Mouse (Mus musculus): ENCODE measurements around the gene Slc30a5. TPM values are rescaled to one million over a fixed set of nuclear protein-coding genes. Genes with fewer than 3 reads are reported as not detected.

Slc30a5 gene
- polyA plus RNA-seq, 1 experiment from 2014 or later: 55.7 TPM

GRCm38 (mm10) chr13:100787316-100788010 is 45.8 kb downstream of the Slc30a5 start:
- 75% methylated on average over 6 of the region's 6 CpGs for WGBS
- H3K36me3 ChIP-seq: peaks cover 24% of the 10 kb centered on the region
- ATAC-seq (replicated peaks; ENCODE audit: low FRiP score): no peak
- H3K9ac ChIP-seq: no peak overlapping the region
- H3K9me3 ChIP-seq (replicated peaks): no peaks in the 10 kb centered on the region
- H3K4me2 ChIP-seq: no peak overlapping the region
- no peaks in the 10 kb centered on the region for H3K27me3 ChIP-seq
- no peak overlapping the region for H3K4me3 ChIP-seq (replicated peaks)
- H3K27ac ChIP-seq: no peak overlapping the region
- peaks cover 24% of the 10 kb centered on the region for H3K4me1 ChIP-seq

- Histone ChIP-seq H3K27me3 (no peaks in the 10 kb centered on the region), H3K4me2 (peak within 1 kb of the TSS; percentile 68), H3K9ac (peak within 1 kb of the TSS; percentile 63), H3K36me3 (peaks cover 35% of the 10 kb centered on the region), H3K4me3 (replicated peaks) (peak within 1 kb of the TSS; percentile 62), H3K9me3 (replicated peaks) (no peaks in the 10 kb centered on the region), H3K4me1 (peaks cover 24% of the 10 kb centered on the region), H3K27ac (peak within 1 kb of the TSS; percentile 66)
- under 1% methylated on average over 35 of the region's 35 CpGs for WGBS
- ATAC-seq (replicated peaks; ENCODE audit: low FRiP score): peak; percentile 99
Measured at GRCm38 (mm10) chr13:100786414-100786867, 46.8 kb downstream of the Slc30a5 start, which contains the start of gene Ccnb1. Gene Ccnb1 (minus strand): TSS chr13:100786570.

- under 1% methylated on average over 30 of the region's 30 CpGs for WGBS
- Histone ChIP-seq H3K36me3 (peaks cover 40% of the 10 kb centered on the region), H3K27me3 (no peaks in the 10 kb centered on the region), H3K4me3 (replicated peaks) (peak overlapping the region; percentile 62), H3K9me3 (replicated peaks) (no peaks in the 10 kb centered on the region), H3K9ac (peak overlapping the region; percentile 63), H3K4me1 (peaks cover 24% of the 10 kb centered on the region), H3K27ac (peak overlapping the region; percentile 65), H3K4me2 (peak overlapping the region; percentile 68)
- ATAC-seq (replicated peaks; ENCODE audit: low FRiP score): peak; percentile 49
Measured at GRCm38 (mm10) chr13:100785806-100786413, 47.3 kb downstream of the Slc30a5 start.

GRCm38 (mm10) chr13:100777491-100777890 is 55.7 kb downstream of the Slc30a5 start:
- Histone ChIP-seq H3K9ac (no peak overlapping the region), H3K4me1 (peaks cover 17% of the 10 kb centered on the region), H3K27ac (no peak overlapping the region), H3K4me3 (replicated peaks) (no peak overlapping the region), H3K27me3 (no peaks in the 10 kb centered on the region), H3K4me2 (no peak overlapping the region), H3K36me3 (peaks cover 50% of the 10 kb centered on the region), H3K9me3 (replicated peaks) (no peaks in the 10 kb centered on the region)
- WGBS: 79% methylated on average over 3 of the region's 3 CpGs
- no peak for ATAC-seq (replicated peaks; ENCODE audit: low FRiP score)

GRCm38 (mm10) chr13:100776710-100777109 is 56.5 kb downstream of the Slc30a5 start:
- no peak; the same call in 1 of the 2 replicates for ATAC-seq (replicated peaks; ENCODE audit: low FRiP score)
- Histone ChIP-seq H3K27me3 (no peaks in the 10 kb centered on the region), H3K9me3 (replicated peaks) (no peaks in the 10 kb centered on the region), H3K4me1 (peaks cover 17% of the 10 kb centered on the region), H3K36me3 (peaks cover 46% of the 10 kb centered on the region), H3K4me2 (peak overlapping the region; percentile 89; the same call in 1 of the 2 replicates), H3K4me3 (replicated peaks) (no peak overlapping the region), H3K27ac (no peak overlapping the region), H3K9ac (0 out of 2 replicates have a peak overlapping the region, but pooled peaks have one; percentile 75)
- 63% methylated on average over 6 of the region's 6 CpGs for WGBS

GRCm38 (mm10) chr13:100776056-100776419 is 57.2 kb downstream of the Slc30a5 start:
- H3K9me3 ChIP-seq (replicated peaks): no peaks in the 10 kb centered on the region
- peaks cover 17% of the 10 kb centered on the region for H3K4me1 ChIP-seq
- 10% methylated on average over 8 of the region's 8 CpGs for WGBS
- ATAC-seq (replicated peaks; ENCODE audit: low FRiP score): peak; percentile 23; the same call in 1 of the 2 replicates
- peaks cover 46% of the 10 kb centered on the region for H3K36me3 ChIP-seq
- peak overlapping the region; percentile 89 for H3K4me2 ChIP-seq
- H3K27ac ChIP-seq: peak overlapping the region; percentile 74; the same call in 1 of the 2 replicates
- no peaks in the 10 kb centered on the region for H3K27me3 ChIP-seq
- H3K9ac ChIP-seq: peak overlapping the region; percentile 75
- H3K4me3 ChIP-seq (replicated peaks): peak overlapping the region; percentile 83

GRCm38 (mm10) chr13:100775252-100776055 is 57.8 kb downstream of the Slc30a5 start, which contains the start of gene Cenph:
Gene Cenph (minus strand): TSS chr13:100775899.
- H3K27ac ChIP-seq: peak within 1 kb of the TSS; percentile 74
- peaks cover 46% of the 10 kb centered on the region for H3K36me3 ChIP-seq
- H3K9ac ChIP-seq: peak within 1 kb of the TSS; percentile 75
- WGBS: under 1% methylated on average over 46 of the region's 46 CpGs
- no peaks in the 10 kb centered on the region for H3K27me3 ChIP-seq
- H3K4me3 ChIP-seq (replicated peaks): peak within 1 kb of the TSS; percentile 83
- peak; percentile 94 for ATAC-seq (replicated peaks; ENCODE audit: low FRiP score)
- H3K9me3 ChIP-seq (replicated peaks): no peaks in the 10 kb centered on the region
- H3K4me1 ChIP-seq: peaks cover 17% of the 10 kb centered on the region
- H3K4me2 ChIP-seq: peak within 1 kb of the TSS; percentile 89

- no peak for ATAC-seq (replicated peaks; ENCODE audit: low FRiP score)
Measured at GRCm38 (mm10) chr13:100774704-100775103, 58.5 kb downstream of the Slc30a5 start.

GRCm38 (mm10) chr13:100755329-100755728 is 77.9 kb downstream of the Slc30a5 start:
- peaks cover 14% of the 10 kb centered on the region for H3K36me3 ChIP-seq
- 78% methylated on average over 2 of the region's 2 CpGs for WGBS

More at GRCm38 (mm10) chr13:100774704-100775103, 58.5 kb downstream of the Slc30a5 start:
- Histone ChIP-seq H3K4me1 (peaks cover 17% of the 10 kb centered on the region), H3K4me2 (peak overlapping the region; percentile 89), H3K9ac (peak overlapping the region; percentile 75), H3K27ac (no peak overlapping the region), H3K4me3 (replicated peaks) (peak overlapping the region; percentile 83), H3K36me3 (peaks cover 46% of the 10 kb centered on the region), H3K27me3 (no peaks in the 10 kb centered on the region), H3K9me3 (replicated peaks) (no peaks in the 10 kb centered on the region)

GRCm38 (mm10) chr13:100754186-100754585 is 79.0 kb downstream of the Slc30a5 start:
- no peaks in the 10 kb centered on the region for H3K9me3 ChIP-seq (replicated peaks)
- no peaks in the 10 kb centered on the region for H3K4me1 ChIP-seq
- WGBS: 71% methylated on average over 4 of the region's 4 CpGs
- H3K27ac ChIP-seq: no peak overlapping the region
- no peak overlapping the region for H3K4me3 ChIP-seq (replicated peaks)
- peaks cover 3% of the 10 kb centered on the region for H3K36me3 ChIP-seq
- H3K27me3 ChIP-seq: no peaks in the 10 kb centered on the region
- H3K9ac ChIP-seq: no peak overlapping the region
- no peak overlapping the region for H3K4me2 ChIP-seq
- no peak for ATAC-seq (replicated peaks; ENCODE audit: low FRiP score)

More at GRCm38 (mm10) chr13:100755329-100755728, 77.9 kb downstream of the Slc30a5 start:
- no peak for ATAC-seq (replicated peaks; ENCODE audit: low FRiP score)
- H3K4me2 ChIP-seq: no peak overlapping the region
- H3K27ac ChIP-seq: no peak overlapping the region
- no peaks in the 10 kb centered on the region for H3K4me1 ChIP-seq
- no peaks in the 10 kb centered on the region for H3K9me3 ChIP-seq (replicated peaks)
- no peaks in the 10 kb centered on the region for H3K27me3 ChIP-seq
- H3K4me3 ChIP-seq (replicated peaks): no peak overlapping the region
- H3K9ac ChIP-seq: no peak overlapping the region

- Histone ChIP-seq H3K4me2 (no peak overlapping the region), H3K9me3 (replicated peaks) (no peaks in the 10 kb centered on the region), H3K27ac (no peak overlapping the region), H3K4me1 (no peaks in the 10 kb centered on the region), H3K9ac (no peak overlapping the region), H3K27me3 (no peaks in the 10 kb centered on the region), H3K4me3 (replicated peaks) (no peak overlapping the region), H3K36me3 (no peaks in the 10 kb centered on the region)
- no peak for ATAC-seq (replicated peaks; ENCODE audit: low FRiP score)
- WGBS: 82% methylated on average over 6 of the region's 6 CpGs
Measured at GRCm38 (mm10) chr13:100753011-100753410, 80.2 kb downstream of the Slc30a5 start.

Data from kidney, embryonic 15.5 days (tissue).